Mouse (Mus musculus) ES-E14 (cell line): ENCODE measurements around the gene Rin2.

Source experiments
- HCFC1 ChIP-seq: IDR thresholded peaks from 2 replicates; pipeline ENCODE4 v1.6.1; 2012; ENCODE audit warnings: low read length, inconsistent platforms, borderline replicate concordance; ENCODE audit not compliant: insufficient read depth
- MAFK ChIP-seq: IDR thresholded peaks from 2 replicates; pipeline ENCODE4 v1.6.1; 2014; ENCODE audit warnings: mild to moderate bottlenecking, low read depth, low read length, inconsistent platforms; ENCODE audit not compliant: insufficient read depth
- ZC3H11A ChIP-seq: IDR thresholded peaks from 2 replicates; pipeline ENCODE4 v1.6.1; 2012; ENCODE audit warnings: low read depth, mild to moderate bottlenecking, inconsistent platforms, low read length, borderline replicate concordance
- ZNF384 ChIP-seq: IDR thresholded peaks from 2 replicates; pipeline ENCODE4 v1.6.1; 2012; ENCODE audit warnings: low read depth, low read length, inconsistent platforms

GRCm38 (mm10) chr2:145736543-145736942 lies 61.5 kb downstream of the Rin2 start:
- no peak for TF ChIP-seq ZC3H11A
- TF ChIP-seq HCFC1: no peak
- no peak for TF ChIP-seq ZNF384
- TF ChIP-seq MAFK: no peak
